Mouse (Mus musculus) myocyte (in vitro differentiated cells): Measurements from ENCODE around the gene Ccna1. TPM values are rescaled to one million over a fixed set of nuclear protein-coding genes. Genes with fewer than 3 reads are reported as not detected.

ENCODE experiments used
- H3K27me3 ChIP-seq: one replicate; pipeline ENCODE4 v1.6.1; 2011; ENCODE audit not compliant: control insufficient read depth, insufficient read depth, insufficient read length
- H3K36me3 ChIP-seq: one replicate; pipeline ENCODE4 v1.6.1; 2011; ENCODE audit not compliant: control insufficient read depth, insufficient read depth
- H3K4me2 ChIP-seq: one replicate; pipeline ENCODE4 v1.6.1; 2011; ENCODE audit warnings: low read depth, control low read depth
- H3K4me3 ChIP-seq: one replicate; pipeline ENCODE4 v1.5.1; 2011; ENCODE audit warnings: mild to moderate bottlenecking, control low read depth, moderate library complexity
- H3K79me2 ChIP-seq: one replicate; pipeline ENCODE4 v1.6.1; 2011; ENCODE audit not compliant: control insufficient read depth, insufficient read depth
- H3ac ChIP-seq: one replicate; pipeline ENCODE4 v1.6.1; 2011; ENCODE audit not compliant: control insufficient read depth, insufficient read length
- CEBPB ChIP-seq: IDR thresholded peaks from 2 replicates; pipeline ENCODE4 v1.6.1; 2011; ENCODE audit warnings: mild to moderate bottlenecking, moderate library complexity; ENCODE audit not compliant: poor library complexity, insufficient read depth, severe bottlenecking
- E2F4 ChIP-seq: IDR thresholded peaks from one replicate; pipeline ENCODE4 v1.6.1; 2011; ENCODE audit warnings: mild to moderate bottlenecking, control low read depth, moderate library complexity; ENCODE audit not compliant: insufficient read depth
- MAX ChIP-seq: IDR thresholded peaks from one replicate; pipeline ENCODE4 v1.6.1; 2011; ENCODE audit warnings: low read depth, mild to moderate bottlenecking, control low read depth
- MYOD1 ChIP-seq, 3 experiments: IDR thresholded peaks; one replicate each; pipeline ENCODE4 v1.6.1; 2011; ENCODE audit warnings: control low read depth in 2 of 3, low read depth in 2 of 3, mild to moderate bottlenecking in 2 of 3, moderate library complexity in 1 of 3; ENCODE audit not compliant: insufficient read length in 2 of 3, control insufficient read depth in 1 of 3
- MYOG ChIP-seq, 3 experiments: IDR thresholded peaks; one replicate each; pipeline ENCODE4 v1.6.1; 2011; ENCODE audit warnings: control low read depth in 2 of 3, low read depth in 2 of 3, mild to moderate bottlenecking in 2 of 3; ENCODE audit not compliant: insufficient read length in 2 of 3, control insufficient read depth in 1 of 3, insufficient read depth in 1 of 3
- POLR2A ChIP-seq: IDR thresholded peaks from one replicate; pipeline ENCODE4 v1.6.1; 2011; ENCODE audit warnings: low read depth, mild to moderate bottlenecking, control low read depth, moderate library complexity; ENCODE audit not compliant: insufficient read length
- POLR2AphosphoS2 ChIP-seq: IDR thresholded peaks from one replicate; pipeline ENCODE4 v1.6.1; 2011; ENCODE audit warnings: low read depth, control low read depth; ENCODE audit not compliant: insufficient read length
- REST ChIP-seq: IDR thresholded peaks from one replicate; pipeline ENCODE4 v1.6.1; 2011; ENCODE audit warnings: mild to moderate bottlenecking, control low read depth, moderate library complexity; ENCODE audit not compliant: insufficient read depth, insufficient read length
- SRF ChIP-seq: IDR thresholded peaks from one replicate; pipeline ENCODE4 v1.6.1; 2011; ENCODE audit warnings: low read depth; ENCODE audit not compliant: control insufficient read depth, insufficient read length
- TCF12 ChIP-seq: IDR thresholded peaks from one replicate; pipeline ENCODE4 v1.6.1; 2011; ENCODE audit warnings: mild to moderate bottlenecking, control low read depth; ENCODE audit not compliant: poor library complexity, insufficient read depth, severe bottlenecking
- TCF3 ChIP-seq: IDR thresholded peaks from one replicate; pipeline ENCODE4 v1.6.1; 2011; ENCODE audit warnings: low read depth, control low read depth; ENCODE audit not compliant: insufficient read length
- USF1 ChIP-seq: IDR thresholded peaks from one replicate; pipeline ENCODE4 v1.6.1; 2011; ENCODE audit warnings: low read depth, mild to moderate bottlenecking, control low read depth, moderate library complexity
- polyA plus RNA-seq: library from polyadenylated mRNA; unstranded; fragments of >200 nt; fragmentation: generic; extraction: Trizol; gene quantifications from one replicate; pipeline ENCODE4 v1.2.1, GENCODE M21; 2012; ENCODE audit warnings: missing spikeins

Gene Ccna1
- polyA plus RNA-seq, 1 experiment, result not detected

GRCm38 (mm10) chr3:55078233-55078632, 22.9 kb upstream of the Ccna1 start:
- TF ChIP-seq MYOD1 (IDR thresholded peaks at IDR 0.05; ENCODE audit: control insufficient read depth in 1 of 3, insufficient read length in 2 of 3, low read depth in 2 of 3) (no peak), E2F4 (no peak), TCF12 (no peak), MAX (no peak), REST (no peak), SRF (no peak), USF1 (no peak), MYOG (IDR thresholded peaks at IDR 0.05; ENCODE audit: control insufficient read depth in 1 of 3, insufficient read depth in 1 of 3, insufficient read length in 2 of 3, low read depth in 2 of 3) (no peak), CEBPB (no peak), POLR2AphosphoS2 (no peak), POLR2A (no peak), TCF3 (no peak)
- Histone ChIP-seq H3K4me3 (no peak overlapping the region), H3K27me3 (no peaks in the 10 kb centered on the region), H3ac (no peak overlapping the region), H3K4me2 (no peak overlapping the region), H3K79me2 (no peaks in the 10 kb centered on the region), H3K36me3 (no peaks in the 10 kb centered on the region)

GRCm38 (mm10) chr3:55075294-55075648, 20.0 kb upstream of the Ccna1 start:
- no peak overlapping the region for H3K4me2 ChIP-seq
- H3K27me3 ChIP-seq, result no peaks in the 10 kb centered on the region
- no peaks in the 10 kb centered on the region for H3K79me2 ChIP-seq
- TF ChIP-seq MAX (no peak), SRF (no peak), POLR2AphosphoS2 (no peak)
- no peaks in the 10 kb centered on the region for H3K36me3 ChIP-seq
- H3K4me3 ChIP-seq, result no peak overlapping the region
- no peak overlapping the region for H3ac ChIP-seq

GRCm38 (mm10) chr3:55074576-55075293, 19.4 kb upstream of the Ccna1 start:
- H3K4me3 ChIP-seq, result no peak overlapping the region
- no peak overlapping the region for H3ac ChIP-seq
- no peaks in the 10 kb centered on the region for H3K27me3 ChIP-seq
- no peak overlapping the region for H3K4me2 ChIP-seq
- no peak for TF ChIP-seq TCF3
- TF ChIP-seq E2F4, result no peak
- TF ChIP-seq MYOG (IDR thresholded peaks at IDR 0.05; ENCODE audit: control insufficient read depth in 1 of 3, insufficient read depth in 1 of 3, insufficient read length in 2 of 3, low read depth in 2 of 3), result no peak
- TF ChIP-seq CEBPB, result no peak
- no peak for TF ChIP-seq REST
- TF ChIP-seq SRF, result no peak
- no peak for TF ChIP-seq TCF12
- TF ChIP-seq POLR2AphosphoS2, result no peak
- TF ChIP-seq USF1, result no peak
- TF ChIP-seq MYOD1 (IDR thresholded peaks at IDR 0.05; ENCODE audit: control insufficient read depth in 1 of 3, insufficient read length in 2 of 3, low read depth in 2 of 3), result no peak
- TF ChIP-seq MAX, result no peak
- no peak for TF ChIP-seq POLR2A
- no peaks in the 10 kb centered on the region for H3K36me3 ChIP-seq
- no peaks in the 10 kb centered on the region for H3K79me2 ChIP-seq

- no peaks in the 10 kb centered on the region for H3K36me3 ChIP-seq
- no peak overlapping the region for H3ac ChIP-seq
- H3K4me2 ChIP-seq, result no peak overlapping the region
- no peaks in the 10 kb centered on the region for H3K79me2 ChIP-seq
- H3K4me3 ChIP-seq, result no peak overlapping the region
- no peaks in the 10 kb centered on the region for H3K27me3 ChIP-seq
- no peak for TF ChIP-seq POLR2A
- no peak for TF ChIP-seq REST
- TF ChIP-seq E2F4, result no peak
- no peak for TF ChIP-seq MAX
- no peak for TF ChIP-seq MYOD1 (IDR thresholded peaks at IDR 0.05; ENCODE audit: control insufficient read depth in 1 of 3, insufficient read length in 2 of 3, low read depth in 2 of 3)
- no peak for TF ChIP-seq CEBPB
- no peak for TF ChIP-seq TCF3
- no peak for TF ChIP-seq MYOG (IDR thresholded peaks at IDR 0.05; ENCODE audit: control insufficient read depth in 1 of 3, insufficient read depth in 1 of 3, insufficient read length in 2 of 3, low read depth in 2 of 3)
- no peak for TF ChIP-seq SRF
- no peak for TF ChIP-seq POLR2AphosphoS2
- no peak for TF ChIP-seq USF1
- TF ChIP-seq TCF12, result no peak
Measured at GRCm38 (mm10) chr3:55067791-55068434, 12.6 kb upstream of the Ccna1 start.

- Histone ChIP-seq H3K79me2 (no peaks in the 10 kb centered on the region), H3K4me3 (no peak overlapping the region), H3K4me2 (no peak overlapping the region), H3K36me3 (no peaks in the 10 kb centered on the region), H3ac (no peak overlapping the region), H3K27me3 (no peaks in the 10 kb centered on the region)
- TF ChIP-seq POLR2AphosphoS2, result no peak
- no peak for TF ChIP-seq MYOD1 (IDR thresholded peaks at IDR 0.05; ENCODE audit: control insufficient read depth in 1 of 3, insufficient read length in 2 of 3, low read depth in 2 of 3)
- no peak for TF ChIP-seq TCF12
- no peak for TF ChIP-seq SRF
- no peak for TF ChIP-seq MAX
- TF ChIP-seq REST, result no peak
- no peak for TF ChIP-seq TCF3
- no peak for TF ChIP-seq USF1
- no peak for TF ChIP-seq POLR2A
- TF ChIP-seq CEBPB, result no peak
- TF ChIP-seq MYOG (IDR thresholded peaks at IDR 0.05; ENCODE audit: control insufficient read depth in 1 of 3, insufficient read depth in 1 of 3, insufficient read length in 2 of 3, low read depth in 2 of 3), result no peak
- TF ChIP-seq E2F4, result no peak
Measured at GRCm38 (mm10) chr3:55066666-55067023, 11.3 kb upstream of the Ccna1 start.
